Mouse (Mus musculus) forebrain, postnatal 0 days (tissue): ENCODE results near the gene Gpr18. TPM values are rescaled to one million over a fixed set of nuclear protein-coding genes. Genes with fewer than 3 reads are reported as not detected.

ENCODE experiments used
- ATAC-seq: fragments of 200-750 bp; cut with Nextera tagmentation; 2 replicates; pipeline ENCODE4 v1.8.0; 2017; ENCODE audit warnings: mild to moderate bottlenecking, moderate library complexity
- DNase-seq: peaks from one replicate; pipeline ENCODE4 v3.0.0-alpha.2; 2015
- H3K27ac ChIP-seq: fragments of 300-500 bp; sonication (generic); 2 replicates; pipeline ENCODE4 v1.5.1; 2014; ENCODE audit warnings: low read depth, mild to moderate bottlenecking, antibody characterized with exemption, low read length, moderate library complexity, mixed read lengths
- H3K27me3 ChIP-seq: fragments of 300-500 bp; sonication (generic); 2 replicates; pipeline ENCODE4 v1.6.1; 2014; ENCODE audit warnings: mild to moderate bottlenecking, low read length, mixed read lengths; ENCODE audit not compliant: insufficient read depth
- H3K36me3 ChIP-seq: fragments of 300-500 bp; sonication (generic); 2 replicates; pipeline ENCODE4 v1.6.1; 2014; ENCODE audit warnings: mild to moderate bottlenecking, moderate library complexity; ENCODE audit not compliant: insufficient read depth
- H3K4me1 ChIP-seq: fragments of 300-500 bp; sonication (generic); 2 replicates; pipeline ENCODE4 v1.6.1; 2014; ENCODE audit warnings: antibody characterized with exemption; ENCODE audit not compliant: insufficient read depth
- H3K4me2 ChIP-seq: fragments of 300-500 bp; sonication (generic); 2 replicates; pipeline ENCODE4 v1.6.1; 2014; ENCODE audit warnings: low read depth, mild to moderate bottlenecking, moderate library complexity
- H3K4me3 ChIP-seq: fragments of 300-500 bp; sonication (generic); 2 replicates; pipeline ENCODE4 v1.5.1; 2014; ENCODE audit warnings: low read depth, low read length, mixed read lengths
- H3K9ac ChIP-seq: fragments of 300-500 bp; sonication (generic); 2 replicates; pipeline ENCODE4 v1.6.1; 2014; ENCODE audit warnings: mild to moderate bottlenecking
- H3K9me3 ChIP-seq: fragments of 300-500 bp; sonication (generic); 2 replicates; pipeline ENCODE4 v1.6.1; 2016; ENCODE audit warnings: low read length
- CTCF ChIP-seq: sonication (generic); IDR thresholded peaks from 2 replicates; pipeline ENCODE4 v1.5.1; 2016; ENCODE audit warnings: antibody characterized with exemption, control low read depth, low read depth
- WGBS: fragments of 180-500 bp; shearing (Covaris S2); extraction: QIAGEN DNeasy Blood & Tissue Kit; methylation state at CpG from one replicate; pipeline ENCODE4 v1.1.7; 2014; 5-methylcytosine and 5-hydroxymethylcytosine counted together
- polyA plus RNA-seq: library from polyadenylated mRNA; unstranded; fragments of >200 nt; fragmentation: Nextera tagmentation; extraction: Ambion mirVana; gene quantifications from 2 replicates; pipeline ENCODE4 v1.2.1, GENCODE M21; 2015
- total RNA-seq: library from RNA; depleted of rRNA; stranded (reverse); fragments of >200 nt; gene quantifications from 2 replicates; pipeline ENCODE4 v1.2.3, GENCODE M21; 2014

Gpr18 gene
- total and polyA plus RNA-seq, 2 experiments from 2014 or later, result not detected

- H3K4me3 ChIP-seq, result no peak overlapping the region
- DNase-seq (no peak), ATAC-seq (no peak)
- H3K27ac ChIP-seq, result no peak overlapping the region
- no peaks in the 10 kb centered on the region for H3K4me1 ChIP-seq
- no peak overlapping the region for H3K9ac ChIP-seq
- 0 out of 2 replicates have a peak, but pooled peaks cover 4% of the 10 kb centered on the region for H3K36me3 ChIP-seq
- TF ChIP-seq CTCF, result no peak
- H3K9me3 ChIP-seq, result no peaks in the 10 kb centered on the region
- 94% methylated on average over 5 of the region's 5 CpGs for WGBS
- no peaks in the 10 kb centered on the region for H3K27me3 ChIP-seq
- H3K4me2 ChIP-seq, result no peak overlapping the region
These were observed 34.3 kb upstream of the Gpr18 start for GRCm38 (mm10) chr14:121949897-121950296.

- Histone ChIP-seq H3K4me1 (no peaks in the 10 kb centered on the region), H3K4me2 (no peak overlapping the region), H3K9ac (no peak overlapping the region), H3K27me3 (no peaks in the 10 kb centered on the region), H3K4me3 (no peak overlapping the region), H3K36me3 (0 out of 2 replicates have a peak, but pooled peaks cover 3% of the 10 kb centered on the region), H3K9me3 (no peaks in the 10 kb centered on the region), H3K27ac (no peak overlapping the region)
- 99% methylated on average over 3 of the region's 3 CpGs for WGBS
- TF ChIP-seq CTCF, result no peak
- no peak for ATAC-seq
- no peak for DNase-seq
These were observed 33.9 kb upstream of the Gpr18 start for GRCm38 (mm10) chr14:121949436-121949835.

- Histone ChIP-seq H3K4me3 (no peak overlapping the region), H3K9ac (no peak overlapping the region), H3K4me2 (no peak overlapping the region), H3K9me3 (no peaks in the 10 kb centered on the region), H3K27ac (no peak overlapping the region), H3K27me3 (no peaks in the 10 kb centered on the region), H3K36me3 (no peaks in the 10 kb centered on the region), H3K4me1 (no peaks in the 10 kb centered on the region)
- no peak for ATAC-seq
- WGBS, result 85% methylated on average over 3 of the region's 3 CpGs
- no peak for TF ChIP-seq CTCF
- DNase-seq, result no peak
These were observed 32.4 kb upstream of the Gpr18 start for GRCm38 (mm10) chr14:121947966-121948365.

- H3K9ac ChIP-seq, result no peak overlapping the region
- no peaks in the 10 kb centered on the region for H3K36me3 ChIP-seq
- H3K4me2 ChIP-seq, result no peak overlapping the region
- ATAC-seq (no peak), DNase-seq (no peak)
- H3K9me3 ChIP-seq, result no peaks in the 10 kb centered on the region
- H3K27me3 ChIP-seq, result no peaks in the 10 kb centered on the region
- H3K27ac ChIP-seq, result no peak overlapping the region
- H3K4me3 ChIP-seq, result no peak overlapping the region
- 72% methylated on average over 8 of the region's 8 CpGs for WGBS
- no peak for TF ChIP-seq CTCF
- no peaks in the 10 kb centered on the region for H3K4me1 ChIP-seq
These were observed 31.7 kb upstream of the Gpr18 start for GRCm38 (mm10) chr14:121947201-121947760.

GRCm38 (mm10) chr14:121946728-121947127 is 31.1 kb upstream of the Gpr18 start:
- Histone ChIP-seq H3K9me3 (no peaks in the 10 kb centered on the region), H3K4me3 (no peak overlapping the region), H3K27me3 (no peaks in the 10 kb centered on the region), H3K4me2 (no peak overlapping the region), H3K9ac (no peak overlapping the region), H3K27ac (no peak overlapping the region), H3K4me1 (no peaks in the 10 kb centered on the region), H3K36me3 (no peaks in the 10 kb centered on the region)
- DNase-seq, result no peak
- no peak for TF ChIP-seq CTCF
- 72% methylated on average over 8 of the region's 8 CpGs for WGBS
- ATAC-seq, result no peak

- Histone ChIP-seq H3K4me3 (no peak overlapping the region), H3K36me3 (no peaks in the 10 kb centered on the region), H3K27me3 (no peaks in the 10 kb centered on the region), H3K27ac (no peak overlapping the region), H3K9me3 (no peaks in the 10 kb centered on the region), H3K4me2 (no peak overlapping the region), H3K9ac (no peak overlapping the region), H3K4me1 (no peaks in the 10 kb centered on the region)
- no peak for ATAC-seq
- no peak for DNase-seq
- WGBS, result 89% methylated on average over 5 of the region's 5 CpGs
- no peak for TF ChIP-seq CTCF
These were observed 30.6 kb upstream of the Gpr18 start for GRCm38 (mm10) chr14:121946131-121946530.

GRCm38 (mm10) chr14:121939582-121939981 is 24.0 kb upstream of the Gpr18 start:
- peaks cover 5% of the 10 kb centered on the region; the same call in 1 of the 2 replicates for H3K9me3 ChIP-seq
- no peaks in the 10 kb centered on the region for H3K27me3 ChIP-seq
- no peak overlapping the region for H3K4me3 ChIP-seq
- WGBS, result 97% methylated on average over 3 of the region's 3 CpGs
- DNase-seq, result no peak
- no peak overlapping the region for H3K9ac ChIP-seq
- H3K27ac ChIP-seq, result no peak overlapping the region
- no peaks in the 10 kb centered on the region for H3K36me3 ChIP-seq
- no peak overlapping the region for H3K4me2 ChIP-seq
- no peaks in the 10 kb centered on the region for H3K4me1 ChIP-seq
- TF ChIP-seq CTCF, result no peak
- no peak for ATAC-seq
